Comparison of ENCODE assay signal across 9 mouse cellular contexts in genomic region chr19:23143541-23143940, GRCm38 (mm10). TPM values are rescaled to one million over a fixed set of nuclear protein-coding genes. Genes with fewer than 3 reads are reported as not detected.
A peak's percentile ranks its signal among the peaks of the same experiment; 100 is the strongest.
DNase-seq lines count a peak whose midpoint lies in the region; ATAC-seq lines count a peak whose summit lies in the region.
"Had no signal": no experiment of that assay in that cellular context is flagged by ENCODE, and none has a peak within 500 bp of the region (broad histone marks: within the 10 kb centered on the region; RNA-seq: fewer than 3 reads in every experiment).

No protein-coding gene starts in this region.

- H3K4me3 ChIP-seq in lung, embryonic 15.5 days = peak overlapping the region; percentile 57; the same call in 1 of the 2 replicates
- H3K4me3 ChIP-seq in heart, embryonic 15.5 days = no peak overlapping the region
- no peak overlapping the region for H3K4me3 ChIP-seq in liver, embryonic 15.5 days (replicated peaks)

- no peak for ATAC-seq in lung, embryonic 15.5 days (ENCODE audit: borderline replicate concordance, extremely low read depth, low FRiP score, low TSS enrichment)
- ATAC-seq in heart, embryonic 15.5 days (replicated peaks; ENCODE audit: insufficient number of reproducible peaks, insufficient read depth, low FRiP score, low read depth) = no peak
- ATAC-seq in liver, embryonic 15.5 days (ENCODE audit: insufficient read depth) = no peak

- 0 out of 2 replicates have a peak, but pooled peaks cover 5% of the 10 kb centered on the region for H3K27me3 ChIP-seq in lung, embryonic 15.5 days
- H3K27me3 ChIP-seq in heart, embryonic 15.5 days = no peaks in the 10 kb centered on the region
- peaks cover 15% of the 10 kb centered on the region; the same call in 1 of the 2 replicates for H3K27me3 ChIP-seq in liver, embryonic 15.5 days

- H3K4me2 ChIP-seq in lung, embryonic 15.5 days = peak overlapping the region; percentile 94
- H3K4me2 ChIP-seq in heart, embryonic 15.5 days = peak overlapping the region; percentile 99
- H3K4me2 ChIP-seq in liver, embryonic 15.5 days = peak overlapping the region; percentile 100; the same call in 1 of the 2 replicates

- no peaks in the 10 kb centered on the region for H3K36me3 ChIP-seq in lung, embryonic 15.5 days
- no peaks in the 10 kb centered on the region for H3K36me3 ChIP-seq in heart, embryonic 15.5 days
- no peaks in the 10 kb centered on the region for H3K36me3 ChIP-seq in liver, embryonic 15.5 days (replicated peaks)
- H3K36me3 ChIP-seq: limb, embryonic 13.5 days had no signal

- DNase-seq in cerebellum, adult 9-11 months = peak; percentile 64
- DNase-seq in cerebellum, adult 9-10 months = no peak
- DNase-seq in lung, postnatal 4 days = no peak
- no peak for DNase-seq in layer of hippocampus, postnatal 10 days (ENCODE audit: low spot score in 2 of 2)
- DNase-seq in ovary, postnatal 10 days (ENCODE audit: low spot score) = no peak

- H3K4me1 ChIP-seq in lung, embryonic 15.5 days = peaks cover 29% of the 10 kb centered on the region
- peaks cover 17% of the 10 kb centered on the region for H3K4me1 ChIP-seq in heart, embryonic 15.5 days (replicated peaks)
- peaks cover 58% of the 10 kb centered on the region for H3K4me1 ChIP-seq in liver, embryonic 15.5 days (replicated peaks)

- H3K9ac ChIP-seq in lung, embryonic 15.5 days = no peak overlapping the region
- no peak overlapping the region for H3K9ac ChIP-seq in heart, embryonic 15.5 days
- H3K9ac ChIP-seq in liver, embryonic 15.5 days = no peak overlapping the region
- H3K9ac ChIP-seq: limb, embryonic 13.5 days had no signal

- 74% methylated on average over 8 of the region's 8 CpGs for WGBS in lung, embryonic 15.5 days
- WGBS in heart, embryonic 15.5 days = 84% methylated on average over 8 of the region's 8 CpGs
- 73% methylated on average over 8 of the region's 8 CpGs for WGBS in liver, embryonic 15.5 days (ENCODE audit: insufficient replicate concordance)

- no peak overlapping the region for H3K27ac ChIP-seq in lung, embryonic 15.5 days
- no peak overlapping the region for H3K27ac ChIP-seq in heart, embryonic 15.5 days
- H3K27ac ChIP-seq in liver, embryonic 15.5 days (replicated peaks) = no peak overlapping the region
- H3K27ac ChIP-seq: limb, embryonic 13.5 days had no signal

- no peaks in the 10 kb centered on the region for H3K9me3 ChIP-seq in lung, embryonic 15.5 days
- no peaks in the 10 kb centered on the region for H3K9me3 ChIP-seq in heart, embryonic 15.5 days (replicated peaks)
- H3K9me3 ChIP-seq in liver, embryonic 15.5 days (replicated peaks) = no peaks in the 10 kb centered on the region
- H3K9me3 ChIP-seq: limb, embryonic 13.5 days had no signal

RNA-seq across cellular contexts. Expression of gene Klf9, which starts 2.5 kb away (rescaled TPM):
- polyA plus RNA-seq in lung, embryonic 15.5 days (2015; fragmentation: Nextera tagmentation; extraction: Ambion mirVana) = 5.6 and 6.1 TPM in 2 replicates
- 3.1 and 3.4 TPM in 2 replicates for polyA plus RNA-seq in heart, embryonic 15.5 days (2015; fragmentation: Nextera tagmentation; extraction: Ambion mirVana)
- 1.1 and 1.3 TPM in 2 replicates for polyA plus RNA-seq in liver, embryonic 15.5 days (2015; fragmentation: Nextera tagmentation; extraction: Ambion mirVana)
- 100 to 1,000 TPM; 124 to 137 TPM for total RNA-seq in layer of hippocampus, postnatal 10 days (2021)
